Mouse (Mus musculus) lung, adult 2 months (tissue): ENCODE measurements around the gene Ttll8.

Experiments
- CTCF ChIP-seq: fragments of 200-500 bp; IDR thresholded peaks from 2 replicates; pipeline ENCODE4 v1.5.1; 2011; ENCODE audit warnings: mild to moderate bottlenecking, low read length, control low read depth; ENCODE audit not compliant: insufficient read depth
- POLR2A ChIP-seq: fragments of 200-500 bp; IDR thresholded peaks from 2 replicates; pipeline ENCODE4 v1.6.1; 2011; ENCODE audit warnings: low read depth, mild to moderate bottlenecking, control low read depth, low read length, borderline replicate concordance; ENCODE audit errors: extremely low read depth

DNA sequence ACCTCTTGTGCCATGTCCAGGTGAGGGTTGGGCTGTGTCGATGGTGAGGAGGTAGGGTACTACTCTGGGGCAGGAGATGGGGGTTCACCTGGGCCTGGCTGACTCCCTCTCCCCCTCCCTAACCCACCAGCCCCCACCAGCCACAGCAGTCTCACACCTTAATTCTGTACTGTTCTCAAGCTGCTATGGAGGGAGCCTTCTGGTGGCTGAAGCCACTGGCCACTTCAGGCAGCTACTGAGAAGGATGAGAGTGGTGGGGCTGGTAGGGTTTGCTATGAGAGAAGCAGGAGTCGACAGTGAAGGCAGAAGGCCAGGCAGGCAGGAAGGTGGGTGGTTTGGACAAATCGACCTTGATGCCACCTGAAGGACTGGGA is 111.9 kb downstream of the Ttll8 start:
- TF ChIP-seq CTCF (no peak), POLR2A (no peak)
